Mouse (Mus musculus): ENCODE measurements around the gene St3gal3. TPM values are rescaled to one million over a fixed set of nuclear protein-coding genes. Genes with fewer than 3 reads are reported as not detected.
A peak's percentile ranks its signal among the peaks of the same experiment; 100 is the strongest.

The St3gal3 gene
- total RNA-seq, 1 experiment from 2014 or later, result 4.7 TPM

DNA sequence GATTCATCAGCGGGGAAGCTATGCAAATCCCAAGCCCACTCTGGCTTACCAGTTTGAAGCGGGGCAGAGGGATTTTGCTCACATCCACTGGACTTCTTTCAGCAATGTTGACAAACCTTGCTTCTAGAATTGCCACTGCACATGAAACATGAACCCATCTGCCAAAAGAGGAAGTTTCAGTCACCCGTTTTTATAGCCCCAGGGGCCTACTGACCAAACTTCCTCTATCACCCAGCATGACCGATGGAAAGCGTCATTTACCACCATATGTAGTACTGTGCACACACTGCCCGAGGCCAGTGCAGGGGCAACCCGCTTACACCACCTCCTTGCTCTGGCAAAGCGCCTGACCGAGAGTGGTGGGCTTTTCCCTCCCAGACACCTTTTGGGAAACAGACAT lies 9.6 kb upstream of the St3gal3 start:
- peak; percentile 95 for ATAC-seq (replicated peaks; ENCODE audit: insufficient number of reproducible peaks, low FRiP score, low TSS enrichment, poor library complexity, severe bottlenecking)

- no peak for ATAC-seq (replicated peaks; ENCODE audit: insufficient number of reproducible peaks, low FRiP score, low TSS enrichment, poor library complexity, severe bottlenecking)
Observed at GRCm38 (mm10) chr4:118143679-118144078, 9.0 kb upstream of the St3gal3 start.

DNA sequence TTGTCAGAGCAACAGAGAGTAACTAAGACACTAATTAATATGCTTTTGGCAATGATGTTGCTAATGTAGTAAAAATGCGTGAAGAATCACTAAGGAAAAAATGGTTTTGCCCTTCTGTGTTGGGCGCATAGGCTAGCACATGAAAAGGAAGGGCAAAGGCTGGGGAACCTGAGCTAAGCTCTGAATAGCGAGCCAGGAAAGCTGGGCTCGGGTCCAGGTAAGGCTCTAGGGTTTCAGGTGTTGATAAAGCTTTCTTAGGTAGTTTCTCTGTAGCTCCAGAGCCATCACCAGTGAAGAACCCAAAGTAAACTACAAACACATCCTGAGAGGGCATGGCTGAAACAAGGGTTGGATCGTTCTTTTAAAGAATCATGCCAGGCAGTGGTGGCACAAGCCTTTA lies 6.8 kb upstream of the St3gal3 start:
- no peak for ATAC-seq (replicated peaks; ENCODE audit: insufficient number of reproducible peaks, low FRiP score, low TSS enrichment, poor library complexity, severe bottlenecking)

DNA sequence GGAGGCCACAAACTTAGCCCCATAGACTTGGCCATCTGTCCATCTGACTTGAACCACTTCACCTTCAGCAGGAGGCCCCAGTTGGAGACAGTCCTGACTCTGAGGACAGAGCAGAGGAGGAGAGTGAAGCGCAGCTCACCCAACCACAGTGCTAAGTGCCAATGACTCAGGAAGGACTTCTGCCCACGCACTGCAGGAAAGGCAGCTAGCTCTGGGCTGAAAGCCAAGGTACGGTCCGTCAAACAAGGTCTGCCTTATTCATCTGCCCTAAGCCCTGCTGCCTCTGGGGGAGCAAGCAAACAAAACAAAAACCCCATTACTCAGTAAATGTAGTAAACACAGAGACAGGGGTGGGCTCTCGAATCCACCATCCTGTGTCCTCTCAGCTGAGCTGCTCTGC lies 4.2 kb upstream of the St3gal3 start:
- no peak for ATAC-seq (replicated peaks; ENCODE audit: insufficient number of reproducible peaks, low FRiP score, low TSS enrichment, poor library complexity, severe bottlenecking)

GRCm38 (mm10) chr4:118137857-118138256 lies 3.1 kb upstream of the St3gal3 start:
- ATAC-seq (replicated peaks; ENCODE audit: insufficient number of reproducible peaks, low FRiP score, low TSS enrichment, poor library complexity, severe bottlenecking), result no peak

DNA sequence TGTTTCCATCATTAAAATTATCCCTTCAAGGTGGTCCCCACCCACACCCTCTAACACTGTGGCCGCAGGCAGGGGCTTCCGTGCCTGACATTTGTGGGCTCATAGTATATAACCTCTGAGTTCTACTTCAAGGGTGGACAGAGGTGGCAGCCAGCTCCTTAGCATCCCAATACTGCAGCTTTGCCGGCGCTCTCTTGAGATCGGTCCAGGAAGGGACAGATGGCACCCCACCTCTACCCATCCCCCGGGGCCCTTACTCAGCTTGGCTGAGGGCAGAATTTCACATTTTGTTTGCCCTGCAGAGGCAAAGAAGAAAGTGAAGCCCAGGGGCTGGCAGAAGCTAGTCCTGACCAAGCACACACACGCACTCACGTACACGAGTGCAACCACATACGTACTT lies 2.6 kb upstream of the St3gal3 start:
- ATAC-seq (replicated peaks; ENCODE audit: insufficient number of reproducible peaks, low FRiP score, low TSS enrichment, poor library complexity, severe bottlenecking), result no peak

DNA sequence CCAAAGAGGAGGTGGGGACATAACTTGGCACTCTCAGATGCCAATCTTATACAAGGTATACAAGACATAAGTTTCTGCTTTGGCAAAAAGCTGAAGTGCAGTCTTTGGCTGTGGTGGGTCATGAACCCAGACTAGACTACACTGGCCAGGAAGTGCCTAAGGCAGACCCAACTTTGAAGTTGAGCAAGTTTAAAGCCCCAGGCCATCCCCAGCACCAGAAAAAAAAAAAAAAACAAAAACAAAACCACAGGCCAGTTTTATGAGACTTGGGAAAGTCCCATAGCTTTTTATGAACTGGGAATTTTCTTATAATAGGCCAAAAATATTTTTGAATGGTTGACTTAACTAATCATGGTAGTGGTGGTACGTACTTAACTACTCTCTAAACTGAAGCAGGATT lies 700 bp upstream of the St3gal3 start:
- ATAC-seq (replicated peaks; ENCODE audit: insufficient number of reproducible peaks, low FRiP score, low TSS enrichment, poor library complexity, severe bottlenecking), result no peak

DNA sequence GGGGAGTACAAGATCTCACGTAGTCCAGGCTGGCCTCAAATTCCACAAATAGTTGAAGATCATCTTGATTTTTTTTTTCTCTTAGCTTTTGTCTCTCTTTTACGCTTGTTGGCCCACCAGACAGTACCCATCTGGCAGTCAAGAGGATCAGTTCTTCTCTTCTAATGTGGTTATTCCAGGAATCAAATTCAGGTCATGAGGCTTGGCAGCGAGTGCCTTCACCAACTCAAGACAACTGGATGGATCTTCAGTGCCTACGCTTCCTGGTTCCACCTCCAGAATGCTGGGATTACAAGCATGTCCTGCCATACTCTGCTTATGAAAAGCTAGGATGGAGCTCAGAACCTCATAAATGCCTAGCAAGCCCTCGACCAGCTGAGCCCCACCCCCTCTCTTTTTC lies 3.4 kb downstream of the St3gal3 start:
- ATAC-seq (replicated peaks; ENCODE audit: insufficient number of reproducible peaks, low FRiP score, low TSS enrichment, poor library complexity, severe bottlenecking), result no peak

DNA sequence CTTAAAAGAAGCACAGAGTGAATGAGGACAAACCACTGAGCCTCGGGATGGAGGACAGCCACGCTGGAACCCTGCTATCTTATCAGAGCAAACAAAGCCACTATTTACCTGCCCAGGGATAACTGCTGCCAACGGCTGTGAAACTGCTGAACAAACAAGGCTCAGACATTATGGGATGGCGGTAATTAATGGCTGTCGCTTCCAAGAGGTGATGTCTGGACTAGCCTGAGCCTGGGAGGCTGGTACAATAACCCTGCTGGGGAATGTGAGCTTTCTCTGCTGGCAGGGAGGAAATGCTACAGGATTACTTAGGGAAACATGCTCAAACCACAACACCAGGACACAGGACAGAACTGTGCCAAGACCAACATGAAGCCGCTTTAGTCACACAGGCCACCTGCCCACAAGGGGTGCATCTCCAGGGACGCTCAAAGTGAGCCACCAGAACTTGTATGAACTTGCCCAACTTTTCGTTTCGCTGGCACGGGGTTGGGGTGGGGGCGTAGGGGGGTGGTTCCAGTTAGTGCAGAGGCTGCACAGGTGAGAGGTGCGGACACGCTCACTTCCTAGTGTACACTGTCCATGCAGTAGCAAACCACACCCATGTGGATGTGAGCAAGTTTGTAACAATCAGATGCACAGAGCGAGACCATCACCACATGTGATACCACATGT lies 11.5 kb downstream of the St3gal3 start:
- no peak for ATAC-seq (replicated peaks; ENCODE audit: insufficient number of reproducible peaks, low FRiP score, low TSS enrichment, poor library complexity, severe bottlenecking)

- no peak for ATAC-seq (replicated peaks; ENCODE audit: insufficient number of reproducible peaks, low FRiP score, low TSS enrichment, poor library complexity, severe bottlenecking)
Observed at GRCm38 (mm10) chr4:118122078-118122477, 12.6 kb downstream of the St3gal3 start.

DNA sequence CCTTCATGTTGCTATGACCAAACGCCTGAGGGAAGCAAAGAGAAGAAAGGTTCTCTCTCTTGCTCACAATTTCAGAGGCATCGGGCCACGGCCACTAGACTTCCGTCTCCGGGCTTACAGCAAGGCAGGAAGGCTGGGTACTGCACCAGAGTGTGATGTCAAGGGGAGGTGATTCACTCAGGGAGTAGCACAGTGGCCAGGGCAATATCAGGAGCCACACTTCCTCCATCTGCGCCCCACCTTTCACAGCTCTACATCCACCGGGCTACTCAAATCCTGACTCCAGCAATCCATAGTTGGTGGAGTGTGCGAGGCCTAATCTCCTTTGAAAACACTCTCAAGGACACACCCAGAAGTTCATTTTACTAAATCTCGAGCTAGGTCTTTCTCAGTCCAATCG lies 17.1 kb downstream of the St3gal3 start:
- no peak for ATAC-seq (replicated peaks; ENCODE audit: insufficient number of reproducible peaks, low FRiP score, low TSS enrichment, poor library complexity, severe bottlenecking)

DNA sequence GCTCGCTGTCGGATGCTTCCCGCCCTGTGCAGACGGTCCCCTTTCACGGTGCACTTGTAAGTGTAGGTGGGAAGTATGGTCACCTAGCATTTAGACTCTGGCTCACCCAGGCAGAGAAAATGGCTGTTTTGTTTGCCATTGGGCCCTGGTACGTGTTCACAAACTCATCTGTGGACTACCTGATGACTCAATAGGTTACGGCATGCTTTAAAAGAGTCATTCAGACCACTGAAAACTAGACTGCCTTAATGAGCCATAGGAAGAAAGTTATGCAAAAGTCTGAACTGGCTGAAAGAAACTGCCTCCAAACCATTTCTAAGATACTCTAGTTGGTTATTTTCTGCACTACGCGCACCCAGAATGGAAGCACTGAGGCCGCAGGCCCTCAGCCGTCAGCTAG lies 18.6 kb downstream of the St3gal3 start:
- ATAC-seq (replicated peaks; ENCODE audit: insufficient number of reproducible peaks, low FRiP score, low TSS enrichment, poor library complexity, severe bottlenecking), result no peak

DNA sequence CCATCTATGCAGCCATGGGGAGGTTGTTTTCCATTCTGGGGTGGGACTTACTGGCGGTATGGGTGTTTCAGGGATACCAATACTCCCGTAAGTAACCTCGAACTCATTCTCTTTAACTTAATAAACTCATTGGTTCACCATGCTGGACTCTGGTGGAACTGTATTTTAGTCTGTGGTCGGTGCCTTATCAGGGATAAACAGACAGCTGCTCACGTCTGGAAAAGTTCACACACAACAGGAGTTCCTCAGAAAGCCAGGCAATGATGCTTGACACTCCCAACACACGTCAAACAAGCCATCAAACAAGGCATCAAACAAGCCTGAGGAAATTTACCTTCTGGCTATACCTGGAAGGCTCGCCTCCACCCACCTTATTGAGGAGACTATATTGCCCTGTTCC lies 19.6 kb downstream of the St3gal3 start:
- no peak for ATAC-seq (replicated peaks; ENCODE audit: insufficient number of reproducible peaks, low FRiP score, low TSS enrichment, poor library complexity, severe bottlenecking)

DNA sequence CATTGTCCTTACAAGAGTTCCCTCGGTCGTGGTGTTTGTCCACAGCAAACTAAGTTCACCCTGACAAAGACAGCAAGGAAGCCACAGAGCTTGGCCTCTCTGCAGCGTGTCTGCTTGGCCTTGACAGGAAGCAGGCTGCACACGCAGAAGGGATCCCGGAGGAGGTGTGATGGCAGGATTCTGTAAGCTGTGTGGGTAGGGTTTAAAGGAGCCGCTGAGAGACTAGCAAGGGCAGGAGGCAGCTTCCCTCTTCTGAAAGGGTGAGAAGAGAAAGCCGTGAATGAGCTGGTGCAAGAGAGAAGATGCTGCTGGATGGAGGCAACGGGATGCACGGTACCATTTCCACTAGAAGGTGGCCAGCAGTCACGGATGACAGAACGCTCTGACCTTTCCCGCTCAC lies 22.1 kb downstream of the St3gal3 start:
- ATAC-seq (replicated peaks; ENCODE audit: insufficient number of reproducible peaks, low FRiP score, low TSS enrichment, poor library complexity, severe bottlenecking), result no peak

GRCm38 (mm10) chr4:118109649-118110048 lies 25.1 kb downstream of the St3gal3 start:
- no peak for ATAC-seq (replicated peaks; ENCODE audit: insufficient number of reproducible peaks, low FRiP score, low TSS enrichment, poor library complexity, severe bottlenecking)

DNA sequence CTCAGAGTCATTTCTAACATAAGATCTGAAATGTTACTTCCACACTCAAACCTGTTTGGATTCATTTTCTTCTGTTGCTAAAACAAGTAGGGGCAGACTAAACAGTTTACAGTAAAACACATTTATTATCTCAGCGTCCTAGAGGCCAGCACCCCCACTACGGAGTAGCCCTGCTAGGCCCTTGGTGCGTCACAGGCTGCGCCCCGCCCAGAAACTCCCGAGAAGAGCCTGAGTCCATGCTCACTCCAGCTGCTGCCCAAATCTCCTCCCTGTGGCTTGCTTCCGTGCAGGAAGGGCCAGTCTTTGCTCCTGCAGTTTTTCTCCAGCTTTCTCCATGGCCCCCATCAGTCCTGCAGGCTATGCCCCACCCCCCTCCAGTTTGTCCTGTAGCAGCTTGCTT lies 25.9 kb downstream of the St3gal3 start:
- ATAC-seq (replicated peaks; ENCODE audit: insufficient number of reproducible peaks, low FRiP score, low TSS enrichment, poor library complexity, severe bottlenecking), result no peak

GRCm38 (mm10) chr4:118105256-118106053 lies 29.3 kb downstream of the St3gal3 start:
- no peak for ATAC-seq (replicated peaks; ENCODE audit: insufficient number of reproducible peaks, low FRiP score, low TSS enrichment, poor library complexity, severe bottlenecking)

DNA sequence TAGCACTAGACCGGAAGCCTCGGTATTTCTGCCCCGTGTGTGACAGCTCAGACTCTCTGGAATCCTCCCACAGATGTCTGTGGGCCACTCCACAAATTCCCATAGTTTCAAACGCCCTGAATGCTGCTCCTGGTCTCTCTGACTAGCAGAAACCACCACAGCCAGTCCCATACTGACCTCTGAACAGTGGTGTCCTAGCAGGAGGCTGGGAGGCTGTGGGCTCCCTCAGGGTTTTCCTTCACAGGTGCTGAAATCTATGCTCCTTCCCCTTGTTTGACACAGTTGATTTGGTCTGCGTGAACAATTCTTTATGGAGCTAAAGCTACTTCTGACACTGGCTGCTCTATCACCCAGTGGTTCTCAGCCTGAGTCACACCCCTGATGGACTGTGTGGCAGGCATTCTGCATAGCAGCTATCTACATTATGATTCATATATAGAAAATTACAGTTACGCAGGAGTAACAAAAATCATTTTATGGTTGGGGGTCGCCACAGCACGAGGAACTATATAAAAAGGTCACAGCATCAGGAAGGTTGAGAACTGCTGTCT lies 31.4 kb downstream of the St3gal3 start:
- no peak for ATAC-seq (replicated peaks; ENCODE audit: insufficient number of reproducible peaks, low FRiP score, low TSS enrichment, poor library complexity, severe bottlenecking)

DNA sequence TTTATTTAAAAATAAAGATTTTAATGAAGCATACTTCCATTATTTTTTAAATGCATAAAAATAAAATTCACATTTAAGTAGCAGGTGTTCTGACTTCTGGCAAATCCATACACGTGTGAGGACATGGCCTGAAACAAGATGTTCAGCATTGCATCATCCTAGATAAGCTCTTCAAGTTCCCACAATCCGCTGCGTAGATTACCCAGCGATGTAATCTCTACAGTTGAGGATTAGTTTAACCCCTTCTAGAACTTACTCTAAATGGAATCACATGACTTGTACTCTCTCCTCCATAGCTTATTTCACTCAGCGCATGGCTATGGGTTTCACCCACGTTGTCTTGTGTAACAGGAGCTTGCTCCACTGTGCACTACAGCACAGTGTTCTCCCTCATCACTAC lies 33.2 kb downstream of the St3gal3 start:
- ATAC-seq (replicated peaks; ENCODE audit: insufficient number of reproducible peaks, low FRiP score, low TSS enrichment, poor library complexity, severe bottlenecking), result no peak

Data from monocyte, adult 5-6 weeks (primary cell).